Mouse (Mus musculus) midbrain, embryonic 14.5 days (tissue): ENCODE measurements at regions not wholly inside any gene's neighbourhood (a gene's known extent, or its start where the extent isn't known, plus 50 kb on each side); places are given as distances from the start of the nearest gene placed in this dataset.

Source experiments
- ATAC-seq: fragments of 200-750 bp; cut with Nextera tagmentation; 2 replicates; pipeline ENCODE4 v1.8.0; 2017; ENCODE audit warnings: moderate number of reproducible peaks, moderate library complexity; ENCODE audit not compliant: low FRiP score, low TSS enrichment
- DNase-seq: peaks from one replicate; pipeline ENCODE4 v3.0.0-alpha.2; 2015
- H3K27ac ChIP-seq: fragments of 300-500 bp; sonication (generic); replicated peaks from 2 replicates; pipeline ENCODE4 v1.5.1; 2014; ENCODE audit warnings: mild to moderate bottlenecking, low read depth, low read length, moderate library complexity
- H3K27me3 ChIP-seq: fragments of 300-500 bp; sonication (generic); 2 replicates; pipeline ENCODE4 v1.6.1; 2014; ENCODE audit warnings: low read length, control low read depth, mixed read lengths; ENCODE audit not compliant: control insufficient read depth, insufficient read depth
- H3K36me3 ChIP-seq: fragments of 300-500 bp; sonication (generic); 2 replicates; pipeline ENCODE4 v1.6.1; 2014; ENCODE audit warnings: low read length, control low read depth; ENCODE audit not compliant: control insufficient read depth, insufficient read depth
- H3K4me1 ChIP-seq: fragments of 300-500 bp; sonication (generic); 2 replicates; pipeline ENCODE4 v1.6.1; 2014; ENCODE audit warnings: mild to moderate bottlenecking, antibody characterized with exemption, low read length, control low read depth; ENCODE audit not compliant: control insufficient read depth, insufficient read depth
- H3K4me2 ChIP-seq: fragments of 300-500 bp; sonication (generic); 2 replicates; pipeline ENCODE4 v1.6.1; 2014; ENCODE audit warnings: mild to moderate bottlenecking, low read length, moderate library complexity
- H3K4me3 ChIP-seq: fragments of 300-500 bp; sonication (generic); replicated peaks from 2 replicates; pipeline ENCODE4 v1.5.1; 2014; ENCODE audit warnings: low read depth, low read length
- H3K9ac ChIP-seq: fragments of 300-500 bp; sonication (generic); replicated peaks from 2 replicates; pipeline ENCODE4 v1.6.1; 2014; ENCODE audit warnings: mild to moderate bottlenecking, low read length, moderate library complexity
- H3K9me3 ChIP-seq: fragments of 300-500 bp; sonication (generic); 2 replicates; pipeline ENCODE4 v1.6.1; 2016; ENCODE audit warnings: low read length, control low read depth, mixed read lengths; ENCODE audit not compliant: control insufficient read depth
- WGBS: fragments of 180-500 bp; shearing (Covaris S2); extraction: QIAGEN DNeasy Blood & Tissue Kit; methylation state at CpG from one replicate; pipeline ENCODE4 v1.1.7; 2014; 5-methylcytosine and 5-hydroxymethylcytosine counted together

GRCm38 (mm10) chr8:100446677-100447350 lies 1030.5 kb upstream of the Cdh8 start:
- peak; percentile 29 for DNase-seq
- no peak overlapping the region for H3K9ac ChIP-seq
- ATAC-seq: no peak

More at GRCm38 (mm10) chr8:100446677-100447350, 1030.5 kb upstream of the Cdh8 start:
- WGBS: 56% methylated on average over 2 of the region's 2 CpGs
- no peak overlapping the region for H3K4me3 ChIP-seq
- no peaks in the 10 kb centered on the region for H3K27me3 ChIP-seq
- H3K27ac ChIP-seq: no peak overlapping the region
- no peaks in the 10 kb centered on the region for H3K36me3 ChIP-seq
- H3K4me2 ChIP-seq: no peak overlapping the region
- H3K4me1 ChIP-seq: no peaks in the 10 kb centered on the region
- H3K9me3 ChIP-seq: no peaks in the 10 kb centered on the region
